Mouse (Mus musculus) T-cell, adult 2 months (primary cell): ENCODE measurements around the gene Defb13.
A peak's percentile ranks its signal among the peaks of the same experiment; 100 is the strongest.
"Not testable (repeated sequence)": the region's sequence is repeated elsewhere in the genome, so short reads cannot be mapped to it uniquely, and the experiment has no call there.

Source experiments
- DNase-seq: peaks from one replicate; pipeline ENCODE4 v3.0.0; 2022; ENCODE audit warnings: low spot score

Gene Defb13

DNA sequence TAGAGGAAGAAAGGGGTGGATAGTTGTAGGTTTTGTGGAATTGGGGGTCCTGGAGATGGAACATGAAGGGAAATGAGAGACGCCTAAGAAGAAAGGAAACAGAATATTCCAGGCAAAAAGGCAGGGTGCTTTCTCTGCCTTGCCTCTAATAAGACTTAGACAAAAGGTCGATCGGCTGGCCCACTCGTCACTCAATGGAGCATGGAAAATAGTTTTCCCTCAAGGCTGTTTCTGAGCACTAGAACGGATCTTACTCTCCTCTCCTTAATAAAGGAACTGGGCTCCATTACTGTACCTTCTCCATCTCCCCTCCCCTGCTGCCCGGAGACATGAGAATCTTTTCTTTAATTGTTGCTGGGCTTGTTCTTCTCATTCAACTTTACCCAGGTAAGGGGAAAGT is at the start of gene Defb13:
Defb13 (plus strand) TSS at position 301 of the 400 bp plus-strand sequence.
- DNase-seq, result no peak

DNA sequence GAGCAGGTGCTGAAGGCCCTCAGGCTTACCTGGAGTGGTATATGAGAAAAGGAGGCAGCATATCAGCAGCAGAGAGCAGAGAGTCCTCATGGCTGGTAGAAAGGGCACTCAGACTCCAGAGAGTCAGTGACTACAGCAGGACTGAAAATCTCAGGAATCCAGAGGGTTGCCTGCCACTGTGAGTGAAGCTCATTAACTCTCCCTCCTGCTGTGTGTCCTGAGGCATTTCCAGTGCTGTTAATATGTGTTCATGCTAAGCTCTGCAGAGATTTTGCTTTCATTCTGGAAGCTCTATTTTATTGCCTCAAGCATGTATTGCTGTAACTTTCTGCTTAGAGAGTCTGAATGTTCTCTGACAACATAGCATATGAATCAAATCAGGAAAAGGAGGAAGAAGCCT is 40.3 kb upstream of the Defb13 start, which contains the start of gene Defb11:
Defb11 (minus strand) TSS at position 123 of the 400 bp plus-strand sequence.
- not testable (repeated sequence) for DNase-seq

GRCm38 (mm10) chr8:21911931-21912330 is 34.6 kb upstream of the Defb13 start:
- DNase-seq, result no peak

GRCm38 (mm10) chr8:21912554-21912953 is 34.0 kb upstream of the Defb13 start:
- DNase-seq, result no peak

GRCm38 (mm10) chr8:21915625-21916024 is 30.9 kb upstream of the Defb13 start:
- DNase-seq, result no peak

GRCm38 (mm10) chr8:21930754-21931153 is 15.8 kb upstream of the Defb13 start:
- DNase-seq, result not testable (repeated sequence)

- no peak for DNase-seq
Observed at GRCm38 (mm10) chr8:21932610-21933009, 14.0 kb upstream of the Defb13 start, which contains the start of gene Defb15. Gene Defb15, minus strand, starts transcription at chr8:21932710.

DNA sequence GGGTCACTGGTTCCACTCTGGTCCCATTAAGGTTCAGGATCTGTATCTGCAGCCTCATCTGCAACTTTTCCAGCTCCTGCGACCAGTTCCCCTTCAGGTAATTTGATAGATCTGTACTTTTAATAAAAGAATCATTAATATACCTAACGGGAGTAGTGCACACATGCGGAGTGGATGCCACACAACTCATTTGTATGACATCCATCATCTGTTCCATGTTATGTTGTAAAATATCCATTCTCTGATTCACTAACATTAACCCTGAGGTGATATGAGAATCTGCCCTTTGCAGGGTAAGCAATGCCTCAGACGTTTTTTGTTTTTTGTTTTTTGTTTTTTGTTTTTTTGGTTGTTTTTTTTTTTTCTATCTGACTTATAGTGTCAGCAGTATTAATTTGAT is 8.5 kb upstream of the Defb13 start, which contains the start of gene Defb35:
Defb35 (plus strand) TSS at position 301 of the 400 bp plus-strand sequence.
- DNase-seq, result not testable (repeated sequence)

- no peak for DNase-seq
Observed at GRCm38 (mm10) chr8:21947311-21948017, 902 bp downstream of the Defb13 start.

DNA sequence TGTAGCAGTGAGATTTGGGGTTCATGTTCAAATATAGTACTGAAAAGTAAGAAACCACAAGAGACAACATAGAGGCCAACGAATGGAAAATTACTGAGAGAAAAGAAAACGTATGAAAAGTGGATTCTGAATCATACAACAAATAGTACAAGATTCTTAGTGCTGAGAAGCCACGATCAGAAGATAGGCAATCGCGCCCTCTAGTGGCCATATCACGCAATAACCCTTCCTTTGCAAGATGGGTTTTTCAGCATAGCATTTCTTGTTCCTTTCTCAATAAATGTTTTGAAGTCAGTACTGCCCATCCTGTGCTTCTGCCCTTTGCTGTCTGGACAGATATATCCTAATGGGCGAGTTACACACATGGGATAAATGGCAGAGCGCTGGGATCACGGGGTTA is 8.8 kb downstream of the Defb13 start:
- no peak for DNase-seq

- no peak for DNase-seq
Observed at GRCm38 (mm10) chr8:21956336-21956735, 9.8 kb downstream of the Defb13 start.

DNA sequence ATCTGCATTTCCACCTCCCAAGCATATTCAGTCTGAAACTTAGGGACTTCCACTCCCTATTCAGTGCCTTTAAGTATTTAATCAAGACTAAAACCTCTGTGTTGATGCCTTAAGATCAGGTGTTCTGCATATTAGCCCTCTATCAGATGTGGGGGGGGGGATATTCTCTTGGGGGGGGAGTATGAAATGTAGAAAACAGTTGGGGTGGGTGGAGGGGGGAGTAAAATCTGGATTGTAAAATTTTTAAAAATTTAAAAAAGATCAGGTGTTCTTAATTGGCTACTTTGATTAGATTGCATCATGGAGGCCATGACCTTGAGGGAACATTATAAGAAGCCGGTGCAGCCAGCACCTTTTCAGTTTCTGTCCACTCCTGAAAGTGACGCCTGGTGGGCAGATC is 11.9 kb downstream of the Defb13 start, which contains the start of gene Fam90a1a:
Fam90a1a (plus strand) TSS at position 301 of the 400 bp plus-strand sequence.
- no peak for DNase-seq

DNA sequence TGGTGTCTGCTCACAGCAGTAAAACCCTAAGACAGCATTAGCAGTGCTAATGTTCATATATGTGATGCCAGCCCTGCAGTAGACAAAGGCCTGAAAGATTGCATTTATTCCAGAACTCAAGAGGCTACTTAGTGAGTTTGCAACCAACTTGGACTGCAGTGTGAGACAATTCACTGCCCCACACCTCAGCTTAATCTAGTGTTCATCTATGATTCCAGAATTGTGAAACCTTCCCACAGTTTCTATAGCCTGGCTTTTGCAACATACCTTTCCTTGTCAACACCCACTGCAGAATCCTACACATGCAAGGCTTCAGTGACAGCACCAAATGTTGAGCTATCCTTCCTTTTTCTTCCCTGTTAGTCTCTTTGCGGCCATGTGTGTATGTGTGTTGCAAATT is 20.1 kb downstream of the Defb13 start:
- no peak for DNase-seq

DNA sequence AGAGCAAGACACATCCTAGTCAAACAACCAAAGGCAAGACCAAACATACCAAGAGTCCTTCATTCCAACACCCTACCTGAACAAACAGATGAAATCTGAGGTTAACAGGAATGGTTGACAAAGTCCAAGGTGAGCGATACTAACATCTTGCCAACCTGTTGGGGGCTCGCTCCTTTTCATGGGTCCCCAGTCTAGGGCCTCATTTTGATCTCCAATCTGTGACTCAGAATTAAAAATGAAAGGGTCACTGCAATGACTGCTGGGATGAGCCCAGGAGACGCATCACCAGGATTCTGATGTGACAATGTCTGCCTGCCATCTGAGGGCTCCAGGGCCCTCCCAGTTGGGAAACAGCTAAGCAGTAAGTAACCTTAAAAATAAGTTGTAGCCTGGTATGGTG is 22.9 kb downstream of the Defb13 start, which contains the start of gene Ccdc70:
Ccdc70 (plus strand) TSS at position 301 of the 400 bp plus-strand sequence.
- no peak for DNase-seq

DNA sequence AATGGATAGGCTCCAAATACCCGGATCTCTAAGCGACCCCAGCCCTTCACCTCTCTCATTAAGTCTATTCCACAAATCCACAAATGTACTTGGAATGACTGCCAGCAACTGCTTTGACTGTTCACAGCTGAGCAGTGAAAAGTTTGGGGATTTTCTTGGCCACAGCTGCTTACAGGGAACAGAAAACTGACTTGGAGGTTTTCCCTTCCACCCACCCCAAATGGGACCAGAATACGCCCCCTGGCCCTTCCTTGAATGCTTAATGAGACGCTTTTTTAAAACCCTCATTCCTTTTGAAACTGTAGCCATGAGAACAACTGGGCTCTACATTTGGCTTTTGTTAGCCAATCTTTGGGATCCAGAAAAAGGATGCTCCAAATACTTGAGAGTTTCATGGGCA is 31.6 kb downstream of the Defb13 start:
- no peak for DNase-seq

GRCm38 (mm10) chr8:21981664-21982337 is 35.2 kb downstream of the Defb13 start:
- no peak for DNase-seq

DNA sequence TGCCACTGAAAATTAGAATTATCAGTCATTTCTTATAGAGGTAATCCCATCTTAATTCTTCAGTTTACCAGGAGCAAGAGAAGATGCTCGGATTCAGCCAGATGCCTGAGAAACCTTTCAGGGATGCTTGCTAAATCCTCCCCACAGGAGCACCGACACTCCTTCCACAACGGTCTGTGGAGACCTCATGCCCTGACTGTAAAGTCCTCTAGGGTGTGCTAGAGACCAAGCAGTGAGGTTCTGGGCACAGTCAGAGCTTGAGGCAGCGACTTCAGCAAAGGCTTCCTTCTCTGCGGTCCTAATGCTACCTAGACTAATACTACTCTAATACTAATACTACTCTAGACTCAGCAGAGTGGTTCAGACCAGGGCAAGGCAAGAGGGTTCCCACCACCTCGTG is 45.6 kb downstream of the Defb13 start:
- peak; percentile 9 for DNase-seq

GRCm38 (mm10) chr8:21995181-21995580 is 48.6 kb downstream of the Defb13 start:
- DNase-seq, result no peak
